Mouse (Mus musculus): ENCODE measurements around the gene Pimreg. TPM values are rescaled to one million over a fixed set of nuclear protein-coding genes. Genes with fewer than 3 reads are reported as not detected.

Gene Pimreg
- polyA plus RNA-seq, 1 experiment from 2014 or later, result 87.5 TPM

DNA sequence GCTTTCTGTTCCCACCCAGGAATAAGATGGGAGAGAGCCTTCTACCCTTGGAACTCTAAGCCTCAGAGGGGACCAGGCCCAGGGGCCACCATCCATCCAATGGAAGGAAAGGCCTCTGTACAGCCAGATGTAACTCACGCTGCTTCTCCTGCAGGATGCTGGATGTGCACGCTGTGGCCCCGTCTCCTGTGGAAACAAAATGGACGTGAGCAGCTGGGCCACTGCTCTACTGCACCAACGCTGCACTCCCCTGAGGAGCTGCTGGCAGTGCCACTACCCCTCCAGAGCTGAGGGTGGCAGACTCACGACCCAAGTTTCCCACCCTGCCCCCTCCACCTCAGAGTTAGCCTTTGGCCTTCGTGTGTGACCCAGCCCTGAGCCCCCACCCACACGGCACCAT lies 50.6 kb downstream of the Pimreg start:
- Histone ChIP-seq H3K4me2 (no peak overlapping the region), H3K9ac (no peak overlapping the region), H3K4me1 (peaks cover 43% of the 10 kb centered on the region), H3K4me3 (no peak overlapping the region), H3K27me3 (replicated peaks) (no peaks in the 10 kb centered on the region), H3K36me3 (no peaks in the 10 kb centered on the region), H3K27ac (replicated peaks) (no peak overlapping the region), H3K9me3 (no peaks in the 10 kb centered on the region)
- no peak for ATAC-seq (ENCODE audit: extremely low read depth, insufficient number of reproducible peaks, low FRiP score, low TSS enrichment)
- WGBS, result 51% methylated on average over 8 of the region's 8 CpGs

- Histone ChIP-seq H3K4me2 (no peak overlapping the region), H3K9ac (no peak overlapping the region), H3K4me3 (no peak overlapping the region), H3K27me3 (replicated peaks) (peaks cover 9% of the 10 kb centered on the region; the same call in 1 of the 2 replicates), H3K4me1 (peaks cover 33% of the 10 kb centered on the region), H3K9me3 (no peaks in the 10 kb centered on the region), H3K36me3 (no peaks in the 10 kb centered on the region), H3K27ac (replicated peaks) (no peak overlapping the region)
- WGBS, result 64% methylated on average over 7 of the region's 7 CpGs
- no peak for ATAC-seq (ENCODE audit: extremely low read depth, insufficient number of reproducible peaks, low FRiP score, low TSS enrichment)
These were observed 52.6 kb downstream of the Pimreg start for GRCm38 (mm10) chr11:72094442-72094841.

GRCm38 (mm10) chr11:72095994-72096393 lies 54.2 kb downstream of the Pimreg start:
- no peak overlapping the region for H3K27ac ChIP-seq (replicated peaks)
- 33% methylated on average over 3 of the region's 3 CpGs for WGBS
- H3K4me3 ChIP-seq, result no peak overlapping the region
- H3K9ac ChIP-seq, result no peak overlapping the region
- no peak for ATAC-seq (ENCODE audit: extremely low read depth, insufficient number of reproducible peaks, low FRiP score, low TSS enrichment)
- H3K4me2 ChIP-seq, result no peak overlapping the region
- H3K27me3 ChIP-seq (replicated peaks), result peaks cover 9% of the 10 kb centered on the region; the same call in 1 of the 2 replicates
- no peaks in the 10 kb centered on the region for H3K36me3 ChIP-seq
- no peaks in the 10 kb centered on the region for H3K9me3 ChIP-seq
- H3K4me1 ChIP-seq, result peaks cover 33% of the 10 kb centered on the region

Other genes starting within 250 kb of the Pimreg start
- gene Aipl1, start 4.5 kb upstream of the Pimreg start, polyA plus RNA-seq (2015; fragmentation: Nextera tagmentation; extraction: Ambion mirVana), result 0.57 and 0.98 TPM in 2 replicates
- 0.10 and 0.12 TPM in 2 replicates for gene Pitpnm3, start 93.7 kb downstream of the Pimreg start, polyA plus RNA-seq (2015; fragmentation: Nextera tagmentation; extraction: Ambion mirVana)
- gene Gm43951, start 164.8 kb downstream of the Pimreg start, polyA plus RNA-seq (2015; fragmentation: Nextera tagmentation; extraction: Ambion mirVana), result 0.16 and 0.17 TPM in 2 replicates
- 7.7 and 7.8 TPM in 2 replicates for gene 4933427D14Rik, start 165.4 kb downstream of the Pimreg start, polyA plus RNA-seq (2015; fragmentation: Nextera tagmentation; extraction: Ambion mirVana)
- gene Txndc17, start 165.5 kb downstream of the Pimreg start, polyA plus RNA-seq (2015; fragmentation: Nextera tagmentation; extraction: Ambion mirVana), result 137 and 155 TPM in 2 replicates
- 28.3 and 31.7 TPM in 2 replicates for gene Med31, start 173.6 kb downstream of the Pimreg start, polyA plus RNA-seq (2015; fragmentation: Nextera tagmentation; extraction: Ambion mirVana)
- 0.11 and 0.12 TPM in 2 replicates for gene Slc13a5, start 225.2 kb downstream of the Pimreg start, polyA plus RNA-seq (2015; fragmentation: Nextera tagmentation; extraction: Ambion mirVana)